Mouse (Mus musculus): ENCODE data around the gene Ppme1. TPM values are rescaled to one million over a fixed set of nuclear protein-coding genes. Genes with fewer than 3 reads are reported as not detected.

Gene Ppme1
- polyA plus RNA-seq, 1 experiment from 2014 or later = 118 TPM

DNA sequence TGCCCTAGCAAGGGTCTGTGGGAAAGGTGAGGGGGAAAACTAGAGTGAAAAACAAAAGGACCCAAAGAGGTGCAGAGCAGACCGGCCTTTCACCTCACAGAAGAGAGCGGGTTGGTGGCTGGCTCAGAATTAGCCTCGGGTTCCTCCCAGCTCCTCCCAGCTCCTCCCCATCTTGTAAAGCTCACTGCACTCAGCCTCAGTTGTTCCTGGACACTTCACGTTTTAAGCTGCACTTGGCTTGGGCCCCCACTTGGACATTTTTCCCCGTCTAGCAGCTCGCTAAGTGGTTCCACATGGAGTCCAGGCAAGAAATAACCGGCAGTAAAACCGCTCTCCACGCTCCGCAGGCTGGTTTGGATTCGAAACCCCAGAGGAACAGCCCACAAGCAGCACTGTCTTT lies 83.5 kb downstream of the Ppme1 start:
- DNase-seq (ENCODE audit: low spot score) = peak; percentile 35
- Histone ChIP-seq H3K4me3 (peak overlapping the region; percentile 2; the same call in 1 of the 2 replicates), H3K4me1 (replicated peaks) (peaks cover 30% of the 10 kb centered on the region), H3K9me3 (no peaks in the 10 kb centered on the region), H3K27me3 (ENCODE audit: insufficient read depth, poor library complexity, severe bottlenecking) (peaks cover 50% of the 10 kb centered on the region), H3K36me3 (no peaks in the 10 kb centered on the region), H3K27ac (peak overlapping the region; percentile 81)
- WGBS = 37% methylated on average over 11 of the region's 11 CpGs

- no peaks in the 10 kb centered on the region for H3K9me3 ChIP-seq
- H3K4me1 ChIP-seq (replicated peaks) = peaks cover 35% of the 10 kb centered on the region
- WGBS = 42% methylated on average over 7 of the region's 7 CpGs
- H3K36me3 ChIP-seq = no peaks in the 10 kb centered on the region
- peak overlapping the region; percentile 81 for H3K27ac ChIP-seq
- DNase-seq (ENCODE audit: low spot score) = peak; percentile 55
- H3K27me3 ChIP-seq (ENCODE audit: insufficient read depth, poor library complexity, severe bottlenecking) = peaks cover 50% of the 10 kb centered on the region
- H3K4me3 ChIP-seq = peak overlapping the region; percentile 2; the same call in 1 of the 2 replicates
Observed at GRCm38 (mm10) chr7:100287748-100288578, 84.1 kb downstream of the Ppme1 start.

- Histone ChIP-seq H3K27ac (peak within 1 kb of the TSS; percentile 85), H3K9me3 (no peaks in the 10 kb centered on the region), H3K4me1 (replicated peaks) (peaks cover 40% of the 10 kb centered on the region), H3K27me3 (ENCODE audit: insufficient read depth, poor library complexity, severe bottlenecking) (peaks cover 55% of the 10 kb centered on the region), H3K4me3 (peak within 1 kb of the TSS; percentile 68), H3K36me3 (no peaks in the 10 kb centered on the region)
- DNase-seq (ENCODE audit: low spot score) = peak; percentile 40
- under 1% methylated on average over 53 of the region's 53 CpGs for WGBS
Observed at GRCm38 (mm10) chr7:100285383-100285782, 86.7 kb downstream of the Ppme1 start, which contains the start of gene P4ha3. P4ha3 (plus strand) TSS chr7:100285520.

DNA sequence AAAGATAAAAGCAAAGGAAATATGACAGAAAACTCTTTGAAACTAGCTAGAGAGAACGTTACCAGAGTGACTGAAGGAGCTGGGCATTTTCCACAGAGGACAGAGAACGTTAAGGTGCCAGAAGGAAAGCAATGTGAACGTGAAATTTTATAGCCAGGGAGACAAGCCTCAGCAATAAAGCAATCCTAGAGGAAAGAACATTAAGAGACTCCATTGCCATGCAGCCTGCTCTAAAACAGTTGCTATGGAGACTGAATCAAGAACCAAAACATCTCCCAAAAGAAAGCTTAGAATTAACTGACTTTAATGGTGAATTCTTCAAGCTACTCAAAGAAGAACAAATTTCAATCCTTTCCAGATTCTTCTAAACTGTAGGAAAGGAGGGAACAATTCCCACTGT lies 88.8 kb downstream of the Ppme1 start:
- H3K9me3 ChIP-seq = no peaks in the 10 kb centered on the region
- peaks cover 41% of the 10 kb centered on the region for H3K27me3 ChIP-seq (ENCODE audit: insufficient read depth, poor library complexity, severe bottlenecking)
- H3K4me1 ChIP-seq (replicated peaks) = peaks cover 31% of the 10 kb centered on the region
- WGBS = 32% methylated on average over 3 of the region's 3 CpGs
- H3K36me3 ChIP-seq = no peaks in the 10 kb centered on the region
- DNase-seq (ENCODE audit: low spot score) = no peak
- no peak overlapping the region for H3K27ac ChIP-seq
- H3K4me3 ChIP-seq = no peak overlapping the region

GRCm38 (mm10) chr7:100281596-100281995 lies 90.5 kb downstream of the Ppme1 start:
- Histone ChIP-seq H3K27ac (no peak overlapping the region), H3K4me1 (replicated peaks) (peaks cover 25% of the 10 kb centered on the region), H3K36me3 (no peaks in the 10 kb centered on the region), H3K4me3 (no peak overlapping the region), H3K27me3 (ENCODE audit: insufficient read depth, poor library complexity, severe bottlenecking) (peaks cover 35% of the 10 kb centered on the region), H3K9me3 (no peaks in the 10 kb centered on the region)
- WGBS = 58% methylated on average over 3 of the region's 3 CpGs
- no peak for DNase-seq (ENCODE audit: low spot score)

GRCm38 (mm10) chr7:100279803-100280202 lies 92.3 kb downstream of the Ppme1 start:
- peaks cover 17% of the 10 kb centered on the region for H3K27me3 ChIP-seq (ENCODE audit: insufficient read depth, poor library complexity, severe bottlenecking)
- no peaks in the 10 kb centered on the region for H3K9me3 ChIP-seq
- H3K36me3 ChIP-seq = no peaks in the 10 kb centered on the region
- peaks cover 13% of the 10 kb centered on the region; the same call in 1 of the 2 replicates for H3K4me1 ChIP-seq (replicated peaks)
- no peak overlapping the region for H3K4me3 ChIP-seq
- DNase-seq (ENCODE audit: low spot score) = peak; percentile 38
- WGBS = 0% methylated on average over 1 of the region's 1 CpGs
- H3K27ac ChIP-seq = no peak overlapping the region

Other genes starting within 250 kb of the Ppme1 start
- gene Lipt2, start 213.0 kb downstream of the Ppme1 start, polyA plus RNA-seq (2016; fragmentation: Nextera tagmentation; extraction: Ambion mirVana) = 25.3 and 26.9 TPM in 2 replicates
- gene Kcne3, start 195.8 kb downstream of the Ppme1 start, polyA plus RNA-seq (2016; fragmentation: Nextera tagmentation; extraction: Ambion mirVana) = 5.3 and 7.1 TPM in 2 replicates
- 4.9 and 5.1 TPM in 2 replicates for gene Pgm2l1, start 144.9 kb downstream of the Ppme1 start, polyA plus RNA-seq (2016; fragmentation: Nextera tagmentation; extraction: Ambion mirVana)
- gene P4ha3, start 86.8 kb downstream of the Ppme1 start, polyA plus RNA-seq (2016; fragmentation: Nextera tagmentation; extraction: Ambion mirVana) = 1.0 and 3.5 TPM in 2 replicates
- 33.5 and 34.7 TPM in 2 replicates for gene C2cd3, start 74 bp downstream of the Ppme1 start, polyA plus RNA-seq (2016; fragmentation: Nextera tagmentation; extraction: Ambion mirVana)
- 0.09 TPM in 1 of 2 replicates, not detected in the other for gene Ucp3, start 100.7 kb upstream of the Ppme1 start, polyA plus RNA-seq (2016; fragmentation: Nextera tagmentation; extraction: Ambion mirVana)
- gene Ucp2, start 121.0 kb upstream of the Ppme1 start, polyA plus RNA-seq (2016; fragmentation: Nextera tagmentation; extraction: Ambion mirVana) = 122 and 123 TPM in 2 replicates
- 1.9 and 9.2 TPM in 2 replicates for gene Dnajb13, start 142.7 kb upstream of the Ppme1 start, polyA plus RNA-seq (2016; fragmentation: Nextera tagmentation; extraction: Ambion mirVana)
- 20.4 and 23.3 TPM in 2 replicates for gene Coa4, start 164.8 kb upstream of the Ppme1 start, polyA plus RNA-seq (2016; fragmentation: Nextera tagmentation; extraction: Ambion mirVana)
- gene Rab6a, start 235.1 kb upstream of the Ppme1 start, polyA plus RNA-seq (2016; fragmentation: Nextera tagmentation; extraction: Ambion mirVana) = 111 and 117 TPM in 2 replicates
- gene Mrpl48, start 236.0 kb upstream of the Ppme1 start, polyA plus RNA-seq (2016; fragmentation: Nextera tagmentation; extraction: Ambion mirVana) = 57.9 and 66.6 TPM in 2 replicates

Data from hindbrain, embryonic 10.5 days (tissue).